Mouse (Mus musculus): Measurements from ENCODE around the gene Sec24b. TPM values are rescaled to one million over a fixed set of nuclear protein-coding genes. Genes with fewer than 3 reads are reported as not detected.

The Sec24b gene
- 69.0 and 70.4 TPM in 2 replicates for polyA plus RNA-seq (2012; rRNA removed)

- DNase-seq (ENCODE audit: extremely low spot score in 1 of 2, low spot score in 1 of 2), result peak in 1 of 2 experiments; percentile 51
Observed at GRCm38 (mm10) chr3:130061281-130061680, at the start of gene Sec24b. TSS of gene Sec24b (minus strand) at chr3:130061553.

DNA sequence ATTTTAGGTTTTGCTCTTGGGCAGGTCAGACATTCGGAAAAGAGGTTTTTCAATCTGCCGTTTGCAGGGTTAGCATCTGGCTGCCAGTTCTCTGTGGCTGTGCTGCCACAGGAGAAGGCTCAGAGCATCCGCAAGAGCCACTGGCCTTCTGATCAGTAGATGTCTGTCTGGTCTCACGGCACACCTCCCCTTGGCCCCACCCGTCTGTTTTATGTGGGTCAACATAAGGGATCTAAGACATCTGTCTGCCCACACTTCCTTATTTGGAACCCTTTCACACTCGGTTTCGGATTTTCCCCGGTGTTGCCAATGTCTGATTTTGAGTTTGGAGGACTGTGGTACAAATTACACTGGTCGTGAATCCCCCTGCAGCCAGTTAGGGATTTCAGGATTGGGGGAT is 43.1 kb upstream of the Sec24b start:
- peak in 1 of 2 experiments; percentile 25 for DNase-seq (ENCODE audit: extremely low spot score in 1 of 2, low spot score in 1 of 2)

- DNase-seq (ENCODE audit: extremely low spot score in 1 of 2, low spot score in 1 of 2), result peak in 1 of 2 experiments; percentile 27
Observed at GRCm38 (mm10) chr3:130103486-130103885, 42.1 kb upstream of the Sec24b start.

GRCm38 (mm10) chr3:130095160-130095781 is 33.9 kb upstream of the Sec24b start:
- peak in 1 of 2 experiments; percentile 83 for DNase-seq (ENCODE audit: extremely low spot score in 1 of 2, low spot score in 1 of 2)

DNA sequence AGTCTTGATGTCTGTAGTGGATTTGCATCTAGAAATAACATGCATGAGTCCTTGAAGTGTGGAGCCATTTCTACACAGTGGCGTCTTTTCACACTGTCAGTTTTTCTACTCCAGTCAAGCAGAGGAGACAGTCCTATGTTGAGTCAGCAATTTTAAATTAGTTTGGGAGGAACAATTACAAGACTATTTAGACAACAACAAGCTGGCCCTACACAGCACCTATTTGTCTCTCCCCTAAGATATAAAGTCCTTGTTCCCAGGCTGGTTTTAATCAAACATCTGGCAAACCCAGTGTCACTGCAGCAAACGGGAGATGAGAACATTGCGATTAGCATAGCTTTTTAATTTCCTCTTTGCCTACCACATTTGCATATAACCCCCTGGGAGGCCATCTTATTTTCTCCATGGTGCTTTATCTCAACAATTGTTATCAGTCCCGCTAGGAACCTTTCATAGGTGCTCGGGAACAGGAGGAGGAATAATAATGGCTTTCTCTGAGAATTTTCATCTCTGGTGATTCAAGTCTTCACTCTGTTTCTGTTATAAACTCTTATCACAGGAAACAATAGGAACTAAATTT is 32.9 kb upstream of the Sec24b start:
- DNase-seq (ENCODE audit: extremely low spot score in 1 of 2, low spot score in 1 of 2), result no peak

- DNase-seq (ENCODE audit: extremely low spot score in 1 of 2, low spot score in 1 of 2), result no peak
Observed at GRCm38 (mm10) chr3:130090460-130090859, 29.1 kb upstream of the Sec24b start.

DNA sequence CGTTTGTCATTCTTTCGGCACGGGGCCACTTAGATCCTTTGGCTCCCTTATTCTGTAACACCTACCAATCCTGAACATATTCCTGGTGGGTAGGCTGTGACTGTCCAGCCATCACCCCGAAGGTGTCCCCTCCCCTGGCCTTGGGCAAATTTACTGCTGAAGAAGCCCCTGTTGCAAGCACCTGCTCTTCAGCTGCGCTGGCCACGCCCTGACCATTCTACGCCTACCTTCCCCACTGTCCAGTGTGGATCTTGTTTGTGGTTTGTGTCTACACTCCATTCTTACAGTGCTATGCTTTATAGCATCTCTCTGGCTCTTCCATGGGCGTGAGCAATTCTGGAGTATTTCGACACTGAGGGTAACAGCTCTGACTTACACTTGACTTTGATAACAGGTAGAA is 27.3 kb upstream of the Sec24b start:
- no peak for DNase-seq (ENCODE audit: extremely low spot score in 1 of 2, low spot score in 1 of 2)

GRCm38 (mm10) chr3:130087466-130087865 is 26.1 kb upstream of the Sec24b start:
- no peak for DNase-seq (ENCODE audit: extremely low spot score in 1 of 2, low spot score in 1 of 2)

GRCm38 (mm10) chr3:130086372-130087080 is 25.2 kb upstream of the Sec24b start:
- DNase-seq (ENCODE audit: extremely low spot score in 1 of 2, low spot score in 1 of 2), result no peak

DNA sequence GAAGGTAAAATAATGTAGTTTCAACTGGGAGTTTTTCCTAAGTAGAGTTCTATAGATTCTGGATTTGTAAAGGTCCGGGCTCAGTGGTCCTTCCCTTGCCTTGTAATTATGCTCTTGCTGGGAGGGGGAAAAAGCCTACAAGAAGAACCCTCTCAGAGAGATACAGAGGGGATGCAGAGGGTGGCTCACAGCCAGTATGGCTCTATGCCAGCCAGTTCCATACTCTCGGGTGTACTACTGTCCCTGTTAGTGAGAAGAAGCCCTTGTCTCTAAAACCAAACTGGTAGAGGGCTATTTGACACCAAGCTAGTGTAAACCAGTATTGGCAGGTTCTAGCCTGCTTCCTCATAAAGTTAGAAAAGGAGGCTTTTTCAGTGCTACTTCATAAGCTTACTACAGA is 22.0 kb upstream of the Sec24b start:
- no peak for DNase-seq (ENCODE audit: extremely low spot score in 1 of 2, low spot score in 1 of 2)

GRCm38 (mm10) chr3:130080666-130081065 is 19.3 kb upstream of the Sec24b start:
- DNase-seq (ENCODE audit: extremely low spot score in 1 of 2, low spot score in 1 of 2), result no peak

DNA sequence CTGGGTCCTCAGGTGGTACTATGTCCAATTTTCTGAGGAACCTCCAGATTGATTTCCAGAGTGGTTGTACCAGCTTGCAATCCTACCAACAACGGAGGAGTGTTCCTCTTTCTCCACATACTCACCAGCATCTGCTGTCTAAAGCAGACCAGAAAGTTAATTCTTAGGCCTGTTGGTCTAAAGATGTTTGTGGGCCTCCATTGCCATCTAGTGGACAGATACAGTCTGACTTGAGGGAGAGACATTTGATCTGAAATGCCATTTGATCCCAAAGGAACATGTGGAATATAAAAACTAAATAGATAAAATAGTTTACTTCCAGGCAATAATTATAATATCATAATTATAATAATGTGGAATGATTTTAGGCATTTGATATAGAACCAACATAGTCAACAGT is 18.4 kb upstream of the Sec24b start:
- peak; percentile 57 to 91 for DNase-seq (ENCODE audit: extremely low spot score in 1 of 2, low spot score in 1 of 2)

DNA sequence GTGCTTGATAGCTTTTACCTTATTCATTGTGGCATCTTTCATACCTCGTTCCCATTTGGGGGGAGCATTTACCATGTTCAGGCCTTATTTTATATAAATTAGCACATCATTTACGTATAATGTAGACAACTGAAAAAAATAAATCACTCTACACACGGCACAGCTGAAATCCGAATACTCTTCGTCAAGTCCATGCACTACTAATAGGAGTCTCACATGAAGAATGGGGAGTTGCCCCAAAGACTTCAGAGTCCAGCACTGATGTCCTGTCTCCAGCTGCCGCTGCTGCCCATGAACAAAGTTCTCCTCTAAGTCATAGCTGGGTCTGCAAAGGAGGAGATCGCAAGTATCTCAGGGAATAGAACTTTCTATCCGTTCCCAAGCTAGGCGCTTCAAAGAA is 15.9 kb upstream of the Sec24b start:
- no peak for DNase-seq (ENCODE audit: extremely low spot score in 1 of 2, low spot score in 1 of 2)

DNA sequence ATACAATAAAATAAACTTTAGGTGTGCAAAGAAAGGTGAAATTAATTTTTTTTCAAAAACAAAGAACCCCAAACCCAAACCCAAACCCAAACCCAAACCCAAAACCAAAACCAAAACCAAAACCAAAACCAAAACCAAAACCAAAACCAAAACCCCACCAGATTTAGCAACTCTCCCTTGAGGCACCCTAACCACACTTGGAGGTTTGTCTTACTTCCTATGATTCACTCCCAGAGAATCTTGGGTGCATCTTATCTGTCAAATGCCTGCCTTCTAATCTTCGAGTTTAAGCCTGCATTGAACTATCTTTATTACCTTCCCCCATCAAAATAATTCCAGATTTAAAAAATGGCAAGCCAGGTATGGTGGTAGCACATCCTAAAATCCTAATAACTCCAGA is 14.4 kb upstream of the Sec24b start:
- DNase-seq (ENCODE audit: extremely low spot score in 1 of 2, low spot score in 1 of 2), result no peak

GRCm38 (mm10) chr3:130073085-130073484 is 11.7 kb upstream of the Sec24b start:
- no peak for DNase-seq (ENCODE audit: extremely low spot score in 1 of 2, low spot score in 1 of 2)

GRCm38 (mm10) chr3:130071918-130072317 is 10.6 kb upstream of the Sec24b start:
- no peak for DNase-seq (ENCODE audit: extremely low spot score in 1 of 2, low spot score in 1 of 2)

- peak in 1 of 2 experiments; percentile 82 for DNase-seq (ENCODE audit: extremely low spot score in 1 of 2, low spot score in 1 of 2)
Observed at GRCm38 (mm10) chr3:130060396-130061029, 840 bp downstream of the Sec24b start.

DNA sequence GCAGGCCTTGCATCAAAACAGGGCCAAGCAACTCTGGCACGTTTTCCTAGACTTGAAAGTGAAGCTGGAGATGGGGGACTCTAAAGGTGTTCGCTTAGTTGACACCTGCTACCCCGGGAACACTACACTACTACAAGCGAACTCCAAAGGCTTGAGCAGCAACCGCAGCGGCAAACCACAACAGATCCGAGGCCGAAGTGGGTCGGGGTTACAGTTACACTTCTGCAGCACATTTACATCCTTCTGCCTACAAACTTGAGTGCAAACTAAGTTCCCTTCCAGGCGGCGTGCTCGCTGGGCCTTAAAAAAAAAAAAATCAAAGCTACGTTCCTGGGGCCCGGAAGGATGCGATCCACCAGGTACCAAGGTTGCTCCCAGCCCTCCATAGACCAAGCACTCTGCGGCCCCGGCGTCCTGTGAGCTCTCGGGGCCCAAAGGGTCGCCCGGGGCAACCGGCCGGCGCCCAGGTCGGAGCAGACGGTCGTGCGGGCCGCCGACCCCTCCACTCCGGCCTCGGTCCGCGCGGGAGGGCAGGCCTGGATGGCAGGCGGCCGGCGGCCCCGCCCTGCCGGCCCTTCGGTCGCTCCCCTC is 1.5 kb downstream of the Sec24b start:
- DNase-seq (ENCODE audit: extremely low spot score in 1 of 2, low spot score in 1 of 2), result no peak

DNA sequence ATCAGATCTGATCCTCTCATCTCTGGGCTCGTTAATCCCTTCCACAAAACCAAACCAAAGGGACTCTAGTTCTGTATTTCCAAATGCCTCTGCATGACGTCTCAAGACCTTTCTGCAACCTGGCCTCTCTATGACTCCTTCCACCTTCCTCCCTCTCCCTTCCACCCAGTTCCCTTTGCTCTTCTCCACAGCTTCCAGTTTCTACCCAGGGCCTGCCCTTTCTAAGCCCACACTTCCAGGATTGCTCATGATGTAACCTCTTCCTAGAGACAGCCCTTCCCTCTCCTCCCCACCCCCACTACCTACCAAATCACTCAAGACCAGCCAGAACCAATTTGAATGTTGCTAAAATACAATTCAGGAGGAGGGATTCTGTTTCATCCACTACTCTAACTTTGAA is 2.9 kb downstream of the Sec24b start:
- no peak for DNase-seq (ENCODE audit: extremely low spot score in 1 of 2, low spot score in 1 of 2)

DNA sequence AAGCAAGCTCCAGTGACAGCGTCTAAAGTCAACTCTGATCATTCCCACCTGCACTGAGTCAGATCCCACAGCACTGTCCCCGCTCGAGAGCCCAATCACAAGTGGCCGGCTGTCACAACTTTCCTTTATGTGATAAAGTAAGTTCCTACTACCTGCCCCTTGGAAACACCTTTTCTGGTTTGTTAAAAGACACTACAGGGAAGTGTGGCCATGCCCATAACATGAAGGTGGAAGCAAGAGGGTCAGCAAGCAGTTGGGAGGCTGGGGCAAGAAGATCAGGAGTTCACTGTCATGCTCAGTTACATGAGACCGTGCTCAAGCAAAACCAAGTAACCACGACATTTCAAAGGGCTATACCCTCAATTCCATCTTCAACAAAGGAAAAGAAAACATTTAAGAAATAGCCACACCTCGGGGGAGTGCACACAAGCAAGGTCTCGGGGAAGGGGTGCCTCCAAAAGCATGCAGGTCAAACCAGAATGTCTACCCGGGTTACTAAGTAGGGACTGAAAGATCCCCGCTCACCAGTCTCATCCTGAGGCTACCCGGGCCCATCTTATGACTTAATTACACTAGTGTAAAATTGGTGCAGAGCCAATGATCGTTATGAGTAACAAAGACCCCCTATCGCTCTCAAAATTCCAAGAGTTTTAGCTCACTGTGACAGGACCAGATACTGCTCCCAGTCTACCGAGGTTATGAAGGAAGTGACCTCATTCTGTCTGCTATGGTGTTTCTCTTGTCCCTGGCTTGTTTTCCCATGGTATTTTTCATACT is 3.6 kb downstream of the Sec24b start:
- DNase-seq (ENCODE audit: extremely low spot score in 1 of 2, low spot score in 1 of 2), result no peak

Data from frontal cortex, adult 2 months (tissue).